Mouse (Mus musculus) limb, embryonic 11.5 days (tissue): ENCODE data around the gene Trp63. TPM values are rescaled to one million over a fixed set of nuclear protein-coding genes. Genes with fewer than 3 reads are reported as not detected.

Experiments
- ATAC-seq: fragments of 200-750 bp; cut with Nextera tagmentation; 2 replicates; pipeline ENCODE4 v1.8.0; 2017; ENCODE audit warnings: low read depth; ENCODE audit not compliant: insufficient number of reproducible peaks, low FRiP score, low TSS enrichment
- DNase-seq: peaks from one replicate; pipeline ENCODE4 v3.0.0-alpha.2; 2015; ENCODE audit warnings: low spot score
- H3K27ac ChIP-seq: fragments of 300-500 bp; sonication (generic); replicated peaks from 2 replicates; pipeline ENCODE4 v1.5.1; 2014; ENCODE audit warnings: low read depth, mild to moderate bottlenecking, low read length
- H3K27me3 ChIP-seq: fragments of 300-500 bp; sonication (generic); 2 replicates; pipeline ENCODE4 v1.6.1; 2014; ENCODE audit warnings: mild to moderate bottlenecking, low read length, mixed read lengths; ENCODE audit not compliant: control insufficient read depth, insufficient read depth
- H3K36me3 ChIP-seq: fragments of 300-500 bp; sonication (generic); 2 replicates; pipeline ENCODE4 v1.6.1; 2014; ENCODE audit warnings: mild to moderate bottlenecking, low read length, moderate library complexity, mixed read lengths; ENCODE audit not compliant: control insufficient read depth, insufficient read depth
- H3K4me1 ChIP-seq: fragments of 300-500 bp; sonication (generic); 2 replicates; pipeline ENCODE4 v1.6.1; 2014; ENCODE audit warnings: low read length, mixed read lengths; ENCODE audit not compliant: control insufficient read depth, insufficient read depth
- H3K4me2 ChIP-seq: fragments of 300-500 bp; sonication (generic); 2 replicates; pipeline ENCODE4 v1.6.1; 2014; ENCODE audit warnings: low read depth, mild to moderate bottlenecking, moderate library complexity; ENCODE audit not compliant: severe bottlenecking
- H3K4me3 ChIP-seq: fragments of 300-500 bp; sonication (generic); 2 replicates; pipeline ENCODE4 v1.5.1; 2014; ENCODE audit warnings: low read depth, low read length
- H3K9ac ChIP-seq: fragments of 300-500 bp; sonication (generic); 2 replicates; pipeline ENCODE4 v1.6.1; 2014; ENCODE audit warnings: mild to moderate bottlenecking, low read length
- H3K9me3 ChIP-seq: fragments of 300-500 bp; sonication (generic); 2 replicates; pipeline ENCODE4 v1.6.1; 2016; ENCODE audit warnings: low read length; ENCODE audit not compliant: control insufficient read depth
- whole genome bisulfite sequencing: fragments of 180-500 bp; shearing (Covaris S2); extraction: QIAGEN DNeasy Blood & Tissue Kit; methylation state at CpG from one replicate; pipeline ENCODE4 v1.1.7; 2014; 5-methylcytosine and 5-hydroxymethylcytosine counted together
- polyA plus RNA-seq: library from polyadenylated mRNA; unstranded; fragments of >200 nt; fragmentation: Nextera tagmentation; extraction: Ambion mirVana; gene quantifications from 2 replicates; pipeline ENCODE4 v1.2.1, GENCODE M21; 2014

Gene Trp63
- polyA plus RNA-seq, 1 experiment from 2014 or later, result 18.6 TPM

DNA sequence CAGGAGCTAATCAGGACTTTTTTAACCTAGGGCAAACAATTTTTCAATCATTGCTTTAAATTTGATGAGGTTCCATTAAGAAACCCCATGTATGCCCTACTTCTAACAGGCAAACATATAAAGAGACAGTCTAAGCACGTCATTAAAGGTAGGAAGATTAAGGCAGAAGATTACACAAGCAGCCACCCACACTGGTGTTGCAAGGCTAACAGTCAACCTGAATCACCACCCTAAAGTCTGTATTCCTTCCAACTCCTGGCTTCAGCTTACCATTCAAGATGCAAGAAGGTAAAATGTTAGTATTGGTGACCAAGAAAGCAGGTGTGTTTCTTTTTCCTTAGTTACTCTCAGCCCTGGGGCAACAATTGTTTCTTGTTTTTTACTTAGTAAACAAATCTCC lies 228.6 kb downstream of the Trp63 start:
- WGBS, result 60% methylated on average over 1 of the region's 1 CpGs

GRCm38 (mm10) chr16:25934181-25934580 lies 250.6 kb downstream of the Trp63 start:
- H3K4me3 ChIP-seq, result no peak overlapping the region
- H3K4me2 ChIP-seq, result no peak overlapping the region
- no peaks in the 10 kb centered on the region for H3K36me3 ChIP-seq
- WGBS, result 72% methylated on average over 2 of the region's 2 CpGs
- H3K27me3 ChIP-seq, result no peaks in the 10 kb centered on the region
- no peak overlapping the region for H3K9ac ChIP-seq
- ATAC-seq (no peak), DNase-seq (no peak)
- H3K27ac ChIP-seq, result no peak overlapping the region
- no peaks in the 10 kb centered on the region for H3K4me1 ChIP-seq
- no peaks in the 10 kb centered on the region for H3K9me3 ChIP-seq

More for the DNA sequence above, 228.6 kb downstream of the Trp63 start:
- H3K4me2 ChIP-seq, result no peak overlapping the region
- H3K27me3 ChIP-seq, result no peaks in the 10 kb centered on the region
- H3K36me3 ChIP-seq, result no peaks in the 10 kb centered on the region
- DNase-seq, result no peak
- no peak overlapping the region for H3K27ac ChIP-seq
- H3K4me3 ChIP-seq, result no peak overlapping the region
- H3K9ac ChIP-seq, result no peak overlapping the region
- no peaks in the 10 kb centered on the region for H3K9me3 ChIP-seq
- no peak for ATAC-seq
- H3K4me1 ChIP-seq, result no peaks in the 10 kb centered on the region
